Comparison of ENCODE assay signal across 25 mouse cellular contexts in genomic region chr3:7708609-7709008, GRCm38 (mm10).
DNase-seq lines count a peak whose midpoint lies in the region; ATAC-seq lines count a peak whose summit lies in the region.
"Had no signal": no experiment of that assay in that cellular context is flagged by ENCODE, and none has a peak within 500 bp of the region (broad histone marks: within the 10 kb centered on the region; RNA-seq: fewer than 3 reads in every experiment).

No protein-coding gene starts in this region.

- H3K4me1 ChIP-seq in midbrain, embryonic 10.5 days: no peaks in the 10 kb centered on the region

- DNase-seq in frontal cortex, postnatal 10 days (ENCODE audit: low spot score in 2 of 2): no peak
- peak; percentile 17 for DNase-seq in 3T3-L1 (ENCODE audit: low read depth, low spot score)
- peak; percentile 57 for DNase-seq in Muller cell, postnatal 12 days (ENCODE audit: inconsistent ontology term)
- DNase-seq in brain, adult 2 months (ENCODE audit: low read depth, low spot score): peak; percentile 7
- DNase-seq in layer of hippocampus, adult 9-11 months: no peak
- no peak for DNase-seq in midbrain, embryonic 10.5 days (ENCODE audit: low spot score)
- no peak for DNase-seq in left cerebral cortex, postnatal 4 days
- DNase-seq: adrenal gland, adult 2 months; adrenal gland, adult 8-10 months; adrenal gland, postnatal 10 days; adrenal gland, postnatal 14 days; adrenal gland, postnatal 25 days; adrenal gland, postnatal 36 days; B cell, adult 2 months; cerebellum, adult 11 months; cerebellum, adult 11-12 months; cerebellum, adult 18-20 months; cerebellum, adult 2 months; cerebellum, adult 8-10 months had no signal

- no peak overlapping the region for H3K27ac ChIP-seq in midbrain, embryonic 10.5 days (replicated peaks)

- peak; percentile 70; the same call in 1 of the 2 replicates for ATAC-seq in frontal cortex, adult (ENCODE audit: low TSS enrichment)
- ATAC-seq: activated CD4-positive, CD25-positive, alpha-beta regulatory T cell, adult 4 months; CD4-positive, CD25-positive, alpha-beta regulatory T cell, adult 4 months; Patski had no signal

- H3K27me3 ChIP-seq in midbrain, embryonic 10.5 days (ENCODE audit: low read depth, poor library complexity, severe bottlenecking): no peaks in the 10 kb centered on the region
- H3K27me3 ChIP-seq: CH12.LX, Patski had no signal

- no peaks in the 10 kb centered on the region for H3K36me3 ChIP-seq in midbrain, embryonic 10.5 days
- H3K36me3 ChIP-seq: G1E had no signal

- intact Hi-C loops in left cerebral cortex, postnatal 4 days (cut with DNase I): no loop called here

- WGBS in midbrain, embryonic 10.5 days: 81% methylated on average over 2 of the region's 2 CpGs

- no peaks in the 10 kb centered on the region for H3K9me3 ChIP-seq in midbrain, embryonic 10.5 days (replicated peaks)
- H3K9me3 ChIP-seq: G1E had no signal

- H3K4me3 ChIP-seq in midbrain, embryonic 10.5 days: no peak overlapping the region

Comparison
In these comparisons a context has a peak if more than half of its experiments do, and no peak if none do; other contexts are left out.
1. DNase-seq: peak in 3T3-L1 (single experiment), Muller cell, postnatal 12 days (single experiment) and brain, adult 2 months (single experiment); none in frontal cortex, postnatal 10 days (0 of 2), layer of hippocampus, adult 9-11 months (single experiment), midbrain, embryonic 10.5 days (single experiment) and left cerebral cortex, postnatal 4 days (single experiment).